Mouse (Mus musculus) MEL (cell line): ENCODE measurements at regions not wholly inside any gene's neighbourhood (a gene's known extent, or its start where the extent isn't known, plus 50 kb on each side); places are given as distances from the start of the nearest gene placed in this dataset.

Experiments used
- DNase-seq: peaks from one replicate; pipeline ENCODE4 v3.0.0; 2011; ENCODE audit warnings: low read depth, low spot score
- H3K27ac ChIP-seq: 2 replicates; pipeline ENCODE4 v1.5.1; 2012; ENCODE audit warnings: low read depth, mild to moderate bottlenecking, control low read depth, low read length, moderate library complexity; ENCODE audit not compliant: control insufficient read depth
- H3K27me3 ChIP-seq, 2 experiments: fragments of 150-350 bp in 1 of 2; sonication (generic) in 1 of 2; 2 replicates each; pipeline ENCODE4 v1.6.1; 2012; ENCODE audit warnings: low read length in 2 of 2, mild to moderate bottlenecking in 2 of 2, improper control_type of control experiment in 1 of 2, moderate library complexity in 1 of 2; ENCODE audit not compliant: insufficient read depth in 2 of 2, control insufficient read depth in 1 of 2
- H3K36me3 ChIP-seq, 2 experiments: 2 replicates each; pipeline ENCODE4 v1.6.1; 2012 to 2014; ENCODE audit warnings: low read length in 2 of 2, improper control_type of control experiment in 1 of 2, inconsistent platforms in 1 of 2, mild to moderate bottlenecking in 1 of 2; ENCODE audit not compliant: insufficient read depth in 2 of 2, control insufficient read depth in 1 of 2
- H3K4me1 ChIP-seq, 2 experiments: fragments of 150-350 bp in 1 of 2; sonication (generic) in 1 of 2; 2 replicates each; pipeline ENCODE4 v1.6.1; 2012; ENCODE audit warnings: low read length in 2 of 2, improper control_type of control experiment in 1 of 2, mild to moderate bottlenecking in 1 of 2; ENCODE audit not compliant: insufficient read depth in 2 of 2, control insufficient read depth in 1 of 2
- H3K4me3 ChIP-seq, 2 experiments: fragments of 150-350 bp in 1 of 2; sonication (generic) in 1 of 2; 2 replicates each; pipeline ENCODE4 v1.5.1; 2012; ENCODE audit warnings: low read depth in 2 of 2, low read length in 2 of 2, mild to moderate bottlenecking in 2 of 2, moderate library complexity in 2 of 2, control low read depth in 1 of 2, improper control_type of control experiment in 1 of 2; ENCODE audit not compliant: control insufficient read depth in 1 of 2, insufficient read depth in 1 of 2
- H3K79me2 ChIP-seq: 2 replicates; pipeline ENCODE4 v1.6.1; 2012; ENCODE audit warnings: mild to moderate bottlenecking, low read length, moderate library complexity; ENCODE audit not compliant: control insufficient read depth, poor library complexity, insufficient read depth
- H3K9ac ChIP-seq: 2 replicates; pipeline ENCODE4 v1.6.1; 2012; ENCODE audit warnings: low read depth, mild to moderate bottlenecking, control low read depth, low read length, moderate library complexity; ENCODE audit not compliant: control insufficient read depth, poor library complexity, severe bottlenecking
- H3K9me3 ChIP-seq: fragments of 150-350 bp; sonication (generic); replicated peaks from 2 replicates; pipeline ENCODE4 v1.6.1; 2012; ENCODE audit warnings: mild to moderate bottlenecking, low read length, improper control_type of control experiment, moderate library complexity; ENCODE audit not compliant: insufficient read depth
- CTCF ChIP-seq, 3 experiments: IDR thresholded peaks in 2 of 3; conservative IDR thresholded peaks in 1 of 3; 2 replicates each; pipeline ENCODE4 v1.5.1; 2011 to 2012; ENCODE audit warnings: low read length in 3 of 3, low read depth in 2 of 3, mild to moderate bottlenecking in 2 of 3, improper control_type of control experiment in 1 of 3, inconsistent platforms in 1 of 3, mixed read lengths in 1 of 3, moderate library complexity in 1 of 3; ENCODE audit not compliant: control insufficient read depth in 1 of 3, insufficient read depth in 1 of 3, poor library complexity in 1 of 3, severe bottlenecking in 1 of 3
- E2F4 ChIP-seq: IDR thresholded peaks from 2 replicates; pipeline ENCODE4 v1.6.1; 2011; ENCODE audit warnings: low read depth, low read length, improper control_type of control experiment, borderline replicate concordance
- ELF1 ChIP-seq: IDR thresholded peaks from 2 replicates; pipeline ENCODE4 v1.6.1; 2014; ENCODE audit warnings: low read depth, mild to moderate bottlenecking, inconsistent platforms, low read length, improper control_type of control experiment, moderate library complexity
- GABPA ChIP-seq: IDR thresholded peaks from 2 replicates; pipeline ENCODE4 v1.6.1; 2012; ENCODE audit warnings: low read depth, mild to moderate bottlenecking, inconsistent platforms, low read length, improper control_type of control experiment, moderate library complexity
- GATA1 ChIP-seq: IDR thresholded peaks from 2 replicates; pipeline ENCODE4 v1.6.1; 2011; ENCODE audit warnings: low read depth, low read length, improper control_type of control experiment
- HCFC1 ChIP-seq: IDR thresholded peaks from 2 replicates; pipeline ENCODE4 v1.6.1; 2012; ENCODE audit warnings: low read depth, mild to moderate bottlenecking, inconsistent platforms, low read length, improper control_type of control experiment, moderate library complexity
- KAT2A ChIP-seq: conservative IDR thresholded peaks from 2 replicates; pipeline ENCODE4 v1.6.1; 2012; ENCODE audit warnings: low read depth, low read length, improper control_type of control experiment, inconsistent platforms
- MAX ChIP-seq: IDR thresholded peaks from 2 replicates; pipeline ENCODE4 v1.6.1; 2011; ENCODE audit warnings: low read length, improper control_type of control experiment
- MEF2A ChIP-seq: IDR thresholded peaks from 2 replicates; pipeline ENCODE4 v1.6.1; 2014; ENCODE audit warnings: low read depth, mild to moderate bottlenecking, inconsistent platforms, low read length, improper control_type of control experiment; ENCODE audit not compliant: poor library complexity, insufficient replicate concordance, severe bottlenecking; ENCODE audit errors: extremely low read depth
- MXI1 ChIP-seq: IDR thresholded peaks from 2 replicates; pipeline ENCODE4 v1.6.1; 2011; ENCODE audit warnings: mild to moderate bottlenecking, low read depth, low read length, improper control_type of control experiment
- MYB ChIP-seq: IDR thresholded peaks from 2 replicates; pipeline ENCODE4 v1.6.1; 2011; ENCODE audit warnings: mild to moderate bottlenecking, low read depth, low read length, improper control_type of control experiment
- MYC ChIP-seq: IDR thresholded peaks from 2 replicates; pipeline ENCODE4 v1.6.1; 2011; ENCODE audit warnings: low read depth, mild to moderate bottlenecking, low read length, improper control_type of control experiment, moderate library complexity
- NRF1 ChIP-seq: IDR thresholded peaks from 2 replicates; pipeline ENCODE4 v1.6.1; 2014; ENCODE audit warnings: low read depth, mild to moderate bottlenecking, inconsistent platforms, low read length, improper control_type of control experiment, moderate library complexity; ENCODE audit not compliant: poor library complexity, insufficient read depth, severe bottlenecking
- POLR2A ChIP-seq, 2 experiments: IDR thresholded peaks; 2 replicates each; pipeline ENCODE4 v1.6.1; 2011 to 2012; ENCODE audit warnings: low read length in 2 of 2, mild to moderate bottlenecking in 2 of 2, control low read depth in 1 of 2, improper control_type of control experiment in 1 of 2, low read depth in 1 of 2, moderate library complexity in 1 of 2; ENCODE audit not compliant: control insufficient read depth in 1 of 2, insufficient read depth in 1 of 2, poor library complexity in 1 of 2
- RAD21 ChIP-seq: IDR thresholded peaks from 2 replicates; pipeline ENCODE4 v1.6.1; 2011; ENCODE audit warnings: mild to moderate bottlenecking, low read depth, low read length, improper control_type of control experiment
- RCOR1 ChIP-seq: IDR thresholded peaks from 2 replicates; pipeline ENCODE4 v1.6.1; 2012; ENCODE audit warnings: low read depth, mild to moderate bottlenecking, inconsistent platforms, low read length, improper control_type of control experiment
- TBP ChIP-seq: IDR thresholded peaks from 2 replicates; pipeline ENCODE4 v1.8.0; 2011; ENCODE audit warnings: low read depth, low read length, improper control_type of control experiment
- USF1 ChIP-seq: IDR thresholded peaks from 2 replicates; pipeline ENCODE4 v1.6.1; 2014; ENCODE audit warnings: low read depth, mild to moderate bottlenecking, inconsistent platforms, low read length, improper control_type of control experiment, moderate library complexity
- USF2 ChIP-seq, 2 experiments: IDR thresholded peaks; 2 replicates each; pipeline ENCODE4 v1.6.1; 2011 to 2012; ENCODE audit warnings: improper control_type of control experiment in 2 of 2, low read length in 2 of 2, borderline replicate concordance in 1 of 2, inconsistent platforms in 1 of 2, low read depth in 1 of 2, mild to moderate bottlenecking in 1 of 2; ENCODE audit not compliant: insufficient read depth in 1 of 2
- ZC3H11A ChIP-seq: IDR thresholded peaks from 2 replicates; pipeline ENCODE4 v1.6.1; 2012; ENCODE audit warnings: low read depth, mild to moderate bottlenecking, inconsistent platforms, low read length, improper control_type of control experiment
- ZMIZ1 ChIP-seq: IDR thresholded peaks from 2 replicates; pipeline ENCODE4 v1.6.1; 2012; ENCODE audit warnings: low read depth, mild to moderate bottlenecking, inconsistent platforms, low read length, improper control_type of control experiment, moderate library complexity

GRCm38 (mm10) chr17:51534678-51535077 is 298.4 kb downstream of the Satb1 start:
- Histone ChIP-seq H3K79me2 (no peaks in the 10 kb centered on the region), H3K27ac (no peak overlapping the region), H3K9me3 (no peaks in the 10 kb centered on the region), H3K4me3 (no peak overlapping the region), H3K4me1 (no peaks in the 10 kb centered on the region), H3K27me3 (no peaks in the 10 kb centered on the region), H3K9ac (no peak overlapping the region), H3K36me3 (no peaks in the 10 kb centered on the region)
- DNase-seq = no peak
- TF ChIP-seq MAX (no peak), E2F4 (no peak), ZC3H11A (no peak), ZMIZ1 (no peak), KAT2A (no peak), CTCF (IDR thresholded peaks at IDR 0.05 in 2 of 3, conservative IDR thresholded peaks at IDR 0.05 in 1 of 3; ENCODE audit: control insufficient read depth in 1 of 3, insufficient read depth in 1 of 3, low read depth in 2 of 3, low read length in 3 of 3, poor library complexity in 1 of 3, severe bottlenecking in 1 of 3) (no peak), TBP (no peak), MYB (no peak), GABPA (no peak), USF2 (IDR thresholded peaks at IDR 0.05; ENCODE audit: borderline replicate concordance in 1 of 2, insufficient read depth in 1 of 2, low read depth in 1 of 2, low read length in 2 of 2) (no peak), MXI1 (no peak), ELF1 (no peak), MYC (no peak), POLR2A (IDR thresholded peaks at IDR 0.05; ENCODE audit: control insufficient read depth in 1 of 2, insufficient read depth in 1 of 2, low read depth in 1 of 2, low read length in 2 of 2, poor library complexity in 1 of 2) (no peak), GATA1 (no peak), HCFC1 (no peak), RCOR1 (no peak)

GRCm38 (mm10) chr17:51534270-51534669 is 298.8 kb downstream of the Satb1 start:
- no peaks in the 10 kb centered on the region for H3K9me3 ChIP-seq
- no peaks in the 10 kb centered on the region for H3K27me3 ChIP-seq
- TF ChIP-seq MEF2A (no peak), NRF1 (no peak), USF1 (no peak), RAD21 (no peak)
- H3K27ac ChIP-seq = no peak overlapping the region
- no peaks in the 10 kb centered on the region for H3K36me3 ChIP-seq
- no peaks in the 10 kb centered on the region for H3K79me2 ChIP-seq
- no peak overlapping the region for H3K4me3 ChIP-seq
- H3K4me1 ChIP-seq = no peaks in the 10 kb centered on the region
- no peak overlapping the region for H3K9ac ChIP-seq
- no peak for DNase-seq
